Mouse (Mus musculus): Measurements from ENCODE around the gene Kynu. TPM values are rescaled to one million over a fixed set of nuclear protein-coding genes. Genes with fewer than 3 reads are reported as not detected.

Kynu gene
- total and polyA plus RNA-seq, 3 experiments = 0.10 to 0.14 TPM; not detected in 1

- intact Hi-C loops (cut with DNase I) = no loop called here
- no peak overlapping the region for H3K9ac ChIP-seq (ENCODE audit: low read depth, low read length)
- no peaks in the 10 kb centered on the region for H3K79me2 ChIP-seq (replicated peaks; ENCODE audit: control insufficient read depth, insufficient read depth, low read length)
- TF ChIP-seq POLR2A (IDR thresholded peaks at IDR 0.05; ENCODE audit: insufficient read depth, low read depth, low read length) (no peak), EP300 (IDR thresholded peaks at IDR 0.05; ENCODE audit: insufficient read depth, low read depth, low read length) (no peak), CTCF (IDR thresholded peaks at IDR 0.05) (no peak)
- H3K4me3 ChIP-seq = no peak overlapping the region
- no peaks in the 10 kb centered on the region for H3K27me3 ChIP-seq (ENCODE audit: control insufficient read depth, insufficient read depth, low read length)
- DNase-seq = no peak
- H3K36me3 ChIP-seq (ENCODE audit: control insufficient read depth, insufficient read depth, low read length) = no peaks in the 10 kb centered on the region
- WGBS = 89% methylated on average over 3 of the region's 3 CpGs
- H3K27ac ChIP-seq = no peak overlapping the region
- H3K4me1 ChIP-seq (ENCODE audit: control insufficient read depth, insufficient read depth, low read length) = no peaks in the 10 kb centered on the region
Measured at GRCm38 (mm10) chr2:43728831-43729230, 173.7 kb downstream of the Kynu start.

Other genes starting within 250 kb of the Kynu start
- gene Arhgap15, start 193.5 kb downstream of the Kynu start, total RNA-seq (2021) = 1 to 10 TPM in 1 of 2 experiments, under 1 TPM in 1; 0.39 to 1.2 TPM
- gene Arhgap15, start 193.5 kb downstream of the Kynu start, polyA plus RNA-seq (2012; rRNA removed) = 0.41 and 0.70 TPM in 2 replicates